Mouse (Mus musculus): ENCODE data around the gene Slc44a3.

DNA sequence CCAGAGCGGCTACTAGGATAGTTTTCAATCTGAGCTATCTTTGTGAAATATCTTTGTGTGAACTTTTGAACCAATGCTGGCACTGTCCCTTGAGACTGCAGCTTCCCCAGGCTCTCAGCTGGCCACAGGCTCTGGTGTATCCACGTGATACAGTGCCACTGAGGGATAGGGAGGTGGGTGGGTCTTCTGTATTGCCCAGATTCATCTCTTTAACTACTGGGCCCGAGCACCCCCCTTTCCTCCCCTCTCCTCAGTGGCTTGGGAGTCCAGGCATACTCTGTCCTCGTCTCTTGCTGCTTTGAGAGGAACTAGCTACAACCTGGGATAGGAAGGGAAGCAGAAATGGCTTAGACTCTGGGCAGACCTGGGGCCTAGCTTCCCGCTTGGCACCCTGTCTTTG is 96.9 kb downstream of the Slc44a3 start:
- TF ChIP-seq CHD2 (IDR thresholded peaks at IDR 0.05; ENCODE audit: low read depth, low read length) (no peak), HCFC1 (IDR thresholded peaks at IDR 0.05; ENCODE audit: borderline replicate concordance, insufficient read depth, low read length) (no peak)
